Mouse (Mus musculus) right cerebral cortex, postnatal 25 days (tissue): ENCODE measurements around the gene Glmp.
"Not testable (repeated sequence)": the region's sequence is repeated elsewhere in the genome, so short reads cannot be mapped to it uniquely, and the experiment has no call there.

Source experiments
- DNase-seq: peaks from one replicate; pipeline ENCODE4 v3.0.0; 2022

Glmp gene

DNA sequence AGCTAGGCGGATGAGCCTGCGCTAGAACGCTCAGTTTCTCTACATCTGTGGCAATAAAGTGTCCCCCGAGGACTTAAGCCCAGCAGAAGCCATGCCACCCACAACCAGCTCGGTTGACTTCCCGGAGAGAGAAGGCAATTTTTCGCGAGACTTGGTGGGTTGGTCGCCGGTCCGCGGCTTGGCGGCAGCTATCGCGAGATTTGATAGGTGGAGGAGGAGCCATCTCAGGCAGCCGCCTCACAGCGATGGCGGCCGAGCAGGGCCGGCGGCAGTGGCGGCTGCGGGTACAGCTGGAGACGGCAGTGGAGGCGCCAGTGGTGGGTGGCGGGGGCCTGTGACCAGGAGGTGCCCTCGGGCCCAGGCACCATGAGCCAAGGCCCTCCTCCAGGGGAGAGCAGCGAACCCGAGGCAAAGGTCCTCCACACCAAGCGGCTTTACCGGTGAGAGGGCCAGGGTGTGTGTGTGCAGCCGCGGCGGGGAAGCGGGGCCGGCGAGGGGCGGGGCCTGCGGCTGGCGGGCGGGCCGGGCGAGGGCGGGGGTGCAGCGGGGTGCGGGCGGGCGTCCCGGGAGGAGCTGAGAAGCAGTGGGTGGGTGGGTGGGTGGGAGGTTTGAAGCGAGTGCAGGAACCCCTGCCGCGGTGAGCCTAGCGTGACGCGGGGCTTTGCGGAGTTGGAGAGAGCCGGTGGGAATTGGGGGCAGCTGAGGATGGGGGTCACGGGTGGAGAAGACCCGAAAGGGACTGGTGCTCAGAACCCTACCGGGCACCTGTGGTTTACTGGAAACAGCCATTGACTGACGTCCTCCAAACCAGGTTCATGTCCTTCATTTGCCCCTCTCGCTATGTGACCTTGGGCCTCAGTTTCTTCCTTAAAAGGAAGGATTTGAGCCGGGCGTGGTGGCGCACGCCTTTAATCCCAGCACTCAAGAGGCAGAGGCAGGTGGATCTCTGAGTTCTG is 11.5 kb downstream of the Glmp start, which contains the start of the genes Tmem79 and Smg5:
Tmem79 (minus strand) TSS at position 91 of the 956 bp plus-strand sequence.
Smg5 (plus strand) TSS at position 203 of the 956 bp plus-strand sequence.
- DNase-seq, result peak; percentile 97

DNA sequence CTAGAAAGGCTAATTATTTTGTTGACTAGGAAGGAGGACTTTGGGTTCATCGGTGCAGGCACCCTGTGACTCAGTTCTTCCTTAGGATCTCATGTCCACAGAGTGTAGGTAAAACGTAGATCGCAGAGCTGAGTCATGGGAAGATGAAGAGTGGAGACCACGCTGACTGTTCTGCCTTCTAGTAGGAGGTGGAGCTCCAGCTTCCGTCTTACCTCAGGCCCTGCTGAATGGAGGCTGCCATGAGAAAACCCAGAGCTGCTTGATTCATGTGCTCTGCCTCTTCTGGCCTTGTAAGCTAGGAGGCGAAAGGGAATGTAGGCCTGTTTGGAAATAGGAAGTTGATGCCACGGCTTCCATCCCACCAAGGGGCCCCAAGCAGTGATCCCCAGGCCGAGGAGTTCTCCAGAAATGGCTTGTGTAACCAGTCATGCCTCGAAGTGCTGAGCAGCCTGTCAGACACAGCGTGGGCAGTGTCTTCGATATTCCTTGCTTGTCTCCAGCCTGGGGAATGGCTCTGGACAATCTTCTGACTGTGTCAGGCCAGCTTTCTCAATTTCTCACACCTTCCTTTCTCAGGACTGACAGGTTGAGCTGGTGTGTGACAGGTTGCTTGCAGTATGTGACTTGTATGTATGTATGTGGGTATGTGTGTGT is 12.7 kb downstream of the Glmp start:
- DNase-seq, result peak; percentile 25

DNA sequence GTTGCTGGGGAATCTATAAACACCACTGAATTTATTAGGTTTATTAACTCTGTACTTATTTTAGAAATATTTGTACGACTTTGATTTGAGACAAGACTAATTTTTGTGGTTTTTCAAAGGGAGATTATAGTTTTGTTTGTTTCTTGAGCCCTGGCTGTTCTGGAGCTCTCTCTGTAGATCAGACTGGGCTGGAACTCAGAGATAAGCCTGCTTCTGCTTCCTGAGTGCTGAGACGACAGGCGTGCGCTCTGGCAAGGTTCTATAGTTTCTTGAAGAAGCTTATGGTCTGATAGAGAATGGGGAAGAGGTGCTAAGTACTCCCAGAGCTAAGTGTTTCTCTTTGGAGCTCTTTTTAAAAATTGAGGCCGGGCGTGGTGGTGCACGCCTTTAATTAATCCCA is 13.5 kb downstream of the Glmp start:
- no peak for DNase-seq

DNA sequence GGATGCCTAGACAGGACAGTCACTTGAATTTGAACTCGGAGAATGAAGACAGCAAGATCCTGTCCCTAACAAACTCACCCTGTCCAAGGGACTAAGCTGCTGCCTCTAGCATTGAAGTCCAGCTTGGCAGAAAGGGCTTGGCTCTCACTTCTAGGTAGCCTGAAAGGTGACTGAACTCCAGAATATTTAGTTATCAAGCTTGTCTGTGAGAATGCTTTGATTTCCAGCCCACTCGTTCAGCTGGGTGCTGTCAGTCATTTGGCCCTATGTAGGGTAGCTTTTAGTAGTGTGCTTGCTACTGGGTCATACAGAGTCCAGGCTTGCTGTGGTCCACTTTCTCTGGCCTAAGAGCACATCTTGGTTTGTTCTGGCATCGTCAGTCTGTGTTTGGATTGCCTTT is 14.2 kb downstream of the Glmp start:
- no peak for DNase-seq

DNA sequence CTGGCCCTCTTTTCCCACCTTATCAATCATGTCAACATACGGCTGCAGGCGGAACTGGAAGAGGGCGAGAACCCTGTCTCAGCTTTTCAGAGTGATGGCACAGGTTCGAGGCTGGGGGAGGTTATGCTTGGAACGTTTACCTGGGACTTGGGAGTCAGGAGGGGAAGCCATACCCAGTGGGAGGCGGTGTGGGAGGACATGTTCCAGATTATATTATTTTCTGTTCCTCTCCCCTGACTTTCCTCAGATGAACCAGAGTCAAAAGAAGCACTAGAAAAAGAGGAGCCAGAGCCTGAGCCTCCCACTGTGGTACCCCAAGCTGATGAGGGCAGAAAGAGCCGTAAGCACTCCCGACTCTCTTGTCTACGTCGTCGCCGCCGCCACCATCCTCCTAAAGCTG is 25.9 kb downstream of the Glmp start:
- no peak for DNase-seq

DNA sequence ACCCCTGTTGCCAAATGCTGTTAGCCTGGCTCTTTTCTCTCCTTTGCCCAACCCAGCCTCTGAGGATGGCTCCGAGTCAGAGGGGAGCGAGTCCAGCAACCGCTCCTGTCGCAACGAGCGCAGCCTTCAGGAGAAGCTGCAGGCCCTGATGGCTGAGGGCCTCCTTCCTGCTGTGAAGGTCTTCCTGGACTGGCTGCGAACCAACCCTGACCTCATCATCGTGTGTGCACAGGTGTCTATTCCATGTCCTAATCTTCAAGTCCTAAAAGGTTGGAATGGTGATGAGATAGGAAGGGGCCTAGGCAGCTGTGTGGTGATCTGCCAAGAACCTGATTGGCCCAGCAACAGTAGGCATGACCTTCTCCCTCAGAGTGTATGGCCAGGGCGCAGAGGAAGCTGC is 28.1 kb downstream of the Glmp start:
- DNase-seq, result no peak

DNA sequence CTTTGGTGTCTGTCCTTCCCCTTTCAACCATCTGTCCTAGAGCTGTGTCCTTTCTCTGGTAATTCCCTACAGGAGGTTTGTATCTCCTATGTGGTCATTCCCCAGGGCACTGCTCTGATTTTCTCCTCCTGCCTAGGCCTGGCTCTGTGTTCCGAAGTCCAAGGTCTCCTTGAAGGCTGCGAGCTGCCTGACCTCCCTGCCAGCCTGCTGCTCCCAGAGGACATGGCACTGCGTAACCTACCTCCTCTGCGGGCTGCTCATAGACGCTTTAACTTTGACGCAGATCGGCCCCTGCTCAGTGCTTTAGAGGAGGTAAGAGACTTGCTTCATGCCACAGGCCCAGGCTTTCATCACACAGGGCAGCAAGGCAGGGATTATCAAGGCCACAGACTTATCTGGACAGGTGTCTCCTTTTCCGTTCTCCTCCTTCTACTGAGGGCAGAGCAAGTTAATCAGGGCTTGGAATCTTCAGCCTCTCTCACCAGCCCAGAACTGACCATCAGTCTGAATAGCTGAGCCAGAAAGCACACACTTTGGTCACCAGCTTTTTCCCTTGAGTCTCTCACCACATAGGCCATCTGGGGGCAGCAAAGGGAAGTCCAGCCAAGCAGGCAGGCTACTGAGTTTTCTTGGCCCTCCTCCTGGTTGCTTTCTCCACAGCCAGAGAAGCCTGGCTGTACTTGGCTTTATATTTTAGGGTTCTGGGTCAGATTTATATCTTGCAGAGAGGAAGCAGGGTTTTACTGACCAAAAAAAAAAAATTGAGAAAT is 29.8 kb downstream of the Glmp start:
- no peak for DNase-seq

DNA sequence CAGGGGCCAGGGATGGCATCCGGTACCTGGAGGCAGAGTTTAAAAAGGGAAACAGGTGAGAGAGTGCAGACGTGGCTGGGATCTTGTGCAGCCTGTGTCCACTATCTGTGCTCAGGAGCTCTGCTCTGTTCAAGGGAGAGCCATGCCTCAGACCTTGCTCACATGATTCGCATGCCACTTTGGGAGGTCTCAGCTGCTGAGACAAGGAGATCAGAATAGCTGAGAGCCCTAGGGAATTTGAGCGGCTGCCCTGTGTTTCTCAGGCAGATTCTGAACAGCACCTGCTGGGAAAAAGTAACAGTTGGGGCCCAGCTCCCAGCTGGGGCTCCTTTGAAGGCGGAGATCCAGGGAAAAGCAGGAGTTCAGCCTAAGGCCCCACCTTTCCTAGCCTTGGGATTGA is 34.8 kb downstream of the Glmp start:
- no peak for DNase-seq

DNA sequence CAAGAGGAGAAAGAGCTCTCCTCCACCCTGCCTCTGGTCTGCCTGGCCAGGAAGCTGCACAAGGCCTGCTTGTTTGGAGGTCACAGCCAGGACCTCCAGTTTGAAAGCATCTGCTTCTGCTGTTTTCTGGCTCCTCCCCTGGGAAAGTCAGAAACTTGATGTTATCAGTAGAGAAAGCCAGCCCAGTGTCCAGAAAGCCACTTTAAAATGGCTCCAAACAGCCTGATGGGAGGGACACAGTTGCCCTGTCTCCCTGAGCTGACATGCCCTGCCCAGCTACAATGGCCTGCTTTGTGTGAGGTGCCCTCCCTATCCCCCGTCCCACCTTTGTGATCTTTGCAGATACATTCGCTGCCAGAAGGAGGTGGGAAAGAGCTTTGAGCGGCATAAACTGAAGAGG is 35.2 kb downstream of the Glmp start:
- DNase-seq, result no peak

DNA sequence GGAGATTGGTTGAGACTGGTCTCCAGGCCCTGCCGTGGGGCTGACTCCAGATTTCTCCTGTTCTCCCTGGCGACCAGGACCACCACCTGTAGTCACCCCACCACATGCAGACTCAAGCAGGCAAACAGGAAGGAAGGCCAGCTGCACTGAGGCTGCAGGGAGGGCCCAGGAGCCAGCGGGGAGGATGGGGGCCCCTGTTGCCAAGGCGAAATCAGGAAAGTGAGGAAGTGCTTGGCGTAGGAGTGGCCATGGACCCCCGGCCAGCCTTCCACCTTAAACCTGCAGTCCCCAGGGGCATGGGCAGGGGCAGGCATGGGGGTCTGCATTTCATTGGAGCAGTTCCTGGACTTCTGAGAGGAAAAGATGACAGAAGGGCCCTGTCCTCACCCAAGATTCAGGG is 36.3 kb downstream of the Glmp start:
- DNase-seq, result no peak

DNA sequence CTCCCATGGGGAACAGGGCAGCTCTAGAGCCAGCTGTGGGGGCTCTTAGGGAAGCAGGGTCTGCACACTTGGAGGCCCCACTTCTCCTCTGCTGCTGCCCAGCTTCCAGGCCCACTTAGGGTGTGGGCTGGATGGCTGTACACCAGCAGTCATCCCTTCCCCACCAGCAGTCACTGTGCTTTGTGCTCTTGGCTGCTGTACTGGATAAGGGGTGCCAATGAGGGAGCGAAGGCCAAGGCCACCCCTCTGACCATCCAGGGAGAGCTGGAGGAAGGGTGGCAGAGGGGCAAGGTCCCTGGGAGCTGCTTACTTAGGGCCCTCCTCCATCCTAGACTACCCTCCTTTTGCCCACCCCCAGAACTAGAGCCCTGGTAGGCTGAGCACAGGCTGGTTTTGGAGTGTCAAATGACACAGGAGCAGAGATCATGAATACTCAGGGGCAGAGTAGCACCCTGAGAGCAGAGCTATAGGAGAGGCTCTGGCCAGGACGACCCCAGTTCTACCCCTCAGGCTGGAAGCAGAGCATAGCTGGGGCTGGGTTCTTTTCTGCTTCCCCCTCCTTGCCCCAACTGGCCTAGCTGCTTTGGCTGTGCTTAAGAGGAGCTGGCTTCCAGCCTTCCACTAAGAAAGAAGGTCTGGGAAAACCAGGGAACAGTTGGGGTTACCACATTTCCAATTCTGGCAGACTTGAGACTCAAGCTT is 36.9 kb downstream of the Glmp start:
- no peak for DNase-seq

DNA sequence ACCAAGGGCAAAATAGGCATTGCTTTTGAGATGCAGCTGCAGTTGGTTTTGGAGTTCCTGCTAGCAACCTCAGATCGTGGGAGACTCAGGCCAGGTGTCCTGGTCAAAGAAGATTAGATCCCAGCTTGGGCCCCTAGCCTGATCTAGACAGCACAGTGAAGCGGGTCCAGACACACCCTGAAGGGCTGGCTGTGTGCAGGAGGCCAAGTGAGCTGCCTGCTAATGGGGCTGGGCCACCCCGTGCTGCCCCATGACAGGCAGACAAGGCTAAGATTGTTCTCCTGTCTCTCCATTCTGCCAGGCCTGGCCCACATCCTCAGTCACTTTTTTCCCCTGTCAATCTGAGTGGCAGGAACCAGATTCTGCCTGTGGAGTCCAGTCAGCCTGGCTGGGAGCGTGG is 38.9 kb downstream of the Glmp start:
- no peak for DNase-seq

DNA sequence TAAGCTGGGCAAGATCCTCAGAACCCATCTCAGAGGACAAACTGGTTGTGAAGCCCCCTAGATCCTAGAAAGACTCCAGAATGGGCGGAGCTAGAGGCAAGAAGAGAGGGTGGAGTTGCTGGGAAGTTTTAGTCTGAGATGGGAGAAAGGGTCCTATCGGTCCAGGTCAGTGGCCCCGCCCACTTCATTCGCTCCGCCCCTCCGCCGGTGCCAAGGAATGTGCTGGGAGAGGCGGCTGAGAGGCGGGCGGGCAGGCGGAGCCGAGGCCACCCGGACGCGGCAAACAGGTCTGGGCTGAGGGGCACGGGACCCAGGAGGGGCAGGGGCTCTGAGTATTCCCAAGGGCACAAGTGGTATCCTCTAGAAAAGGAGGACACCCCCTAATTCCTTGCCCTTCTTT is 39.5 kb downstream of the Glmp start, which contains the start of gene Paqr6:
Paqr6 (plus strand) TSS at position 248 of the 400 bp plus-strand sequence.
- DNase-seq, result no peak

DNA sequence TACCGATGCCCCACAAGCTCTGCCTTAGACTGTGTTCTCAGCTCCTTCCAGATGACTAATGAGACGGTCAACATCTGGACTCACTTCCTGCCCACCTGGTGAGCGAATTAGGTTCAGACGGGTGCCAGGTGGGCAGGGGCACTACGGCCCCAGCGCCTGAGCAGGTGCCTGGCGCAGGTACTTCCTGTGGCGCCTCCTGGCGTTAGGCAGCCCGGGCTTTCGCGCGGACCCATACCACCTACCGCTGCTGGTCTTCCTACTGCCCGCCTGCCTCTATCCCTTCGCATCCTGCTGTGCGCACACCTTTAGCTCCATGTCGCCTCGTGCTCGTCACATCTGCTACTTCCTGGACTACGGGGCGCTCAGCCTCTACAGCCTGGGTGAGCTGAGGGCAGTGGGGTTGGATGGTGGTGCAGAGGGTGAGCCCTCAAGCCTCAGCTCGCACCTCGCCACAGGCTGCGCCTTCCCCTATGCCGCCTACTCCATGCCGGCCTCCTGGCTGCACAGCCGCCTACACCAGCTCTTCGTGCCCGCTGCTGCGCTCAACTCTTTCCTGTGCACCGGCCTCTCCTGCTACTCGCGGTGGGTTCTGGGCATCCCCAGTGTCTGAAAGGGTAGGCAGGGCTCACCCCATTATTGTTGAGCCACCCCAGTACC is 41.0 kb downstream of the Glmp start:
- DNase-seq, result no peak

DNA sequence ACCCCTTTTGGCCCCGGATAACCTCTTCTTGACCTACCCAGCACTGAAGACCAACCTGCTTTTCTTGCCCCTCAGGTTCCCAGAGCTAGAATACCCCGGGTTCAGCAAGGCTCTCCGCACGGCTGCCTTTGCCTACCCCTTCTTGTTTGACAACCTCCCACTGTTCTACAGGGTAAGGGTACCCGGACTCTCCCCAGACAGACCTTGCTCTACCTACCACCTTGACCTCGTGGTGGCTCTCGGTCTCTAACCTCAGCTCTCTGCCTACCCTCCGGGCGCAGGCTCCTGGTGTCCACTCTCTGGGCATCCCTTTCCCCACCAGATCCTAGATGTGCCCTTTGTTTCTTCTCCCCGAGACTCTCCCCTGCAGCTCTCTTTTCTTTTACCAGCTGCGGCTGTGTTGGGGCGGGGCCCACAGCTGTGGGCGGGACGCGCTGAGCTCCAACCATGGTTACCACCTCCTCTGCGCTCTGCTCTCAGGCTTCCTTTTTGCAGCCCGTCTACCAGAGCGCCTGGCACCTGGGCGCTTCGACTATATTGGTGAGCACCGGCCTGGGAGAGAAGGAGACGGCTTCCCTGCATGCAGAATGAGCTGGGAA is 42.1 kb downstream of the Glmp start:
- DNase-seq, result peak; percentile 68

DNA sequence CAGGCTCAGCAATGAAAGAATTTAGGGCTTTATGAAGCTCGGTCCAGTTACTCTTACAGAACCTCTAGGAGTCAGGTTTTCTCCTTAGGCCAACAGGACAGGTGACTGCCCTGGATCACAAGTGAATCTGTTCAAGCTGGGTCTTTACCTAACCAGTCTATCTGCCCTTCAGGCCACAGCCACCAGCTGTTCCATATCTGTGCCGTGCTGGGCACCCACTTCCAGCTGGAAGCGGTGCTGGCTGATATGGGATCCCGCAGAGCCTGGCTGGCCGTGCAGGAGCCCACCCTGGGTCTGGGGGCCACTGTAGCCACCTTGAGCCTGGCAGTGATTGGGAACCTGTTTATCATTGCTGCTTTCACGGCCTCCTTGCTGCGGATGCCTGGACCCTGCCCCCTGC is 42.7 kb downstream of the Glmp start:
- DNase-seq, result not testable (repeated sequence)

DNA sequence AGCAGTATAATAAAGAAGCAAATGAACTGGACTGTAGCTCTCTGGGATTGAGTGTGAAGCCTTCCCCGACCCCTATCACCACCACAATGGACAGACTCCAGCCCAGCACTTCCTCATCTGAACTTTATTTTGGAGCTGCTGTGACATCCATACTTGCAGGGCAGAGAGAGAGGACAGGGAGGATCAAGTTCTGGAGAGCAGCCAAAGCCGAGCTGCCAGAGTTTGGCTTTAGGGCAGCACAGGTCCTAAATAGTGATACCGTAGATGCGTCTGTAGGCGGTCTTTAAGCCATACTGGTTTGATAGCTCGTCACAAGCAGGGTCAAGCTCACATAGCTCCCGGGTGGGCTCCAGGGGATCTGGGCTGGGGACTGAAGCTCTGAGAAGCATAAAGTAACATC is 43.7 kb downstream of the Glmp start:
- DNase-seq, result not testable (repeated sequence)

DNA sequence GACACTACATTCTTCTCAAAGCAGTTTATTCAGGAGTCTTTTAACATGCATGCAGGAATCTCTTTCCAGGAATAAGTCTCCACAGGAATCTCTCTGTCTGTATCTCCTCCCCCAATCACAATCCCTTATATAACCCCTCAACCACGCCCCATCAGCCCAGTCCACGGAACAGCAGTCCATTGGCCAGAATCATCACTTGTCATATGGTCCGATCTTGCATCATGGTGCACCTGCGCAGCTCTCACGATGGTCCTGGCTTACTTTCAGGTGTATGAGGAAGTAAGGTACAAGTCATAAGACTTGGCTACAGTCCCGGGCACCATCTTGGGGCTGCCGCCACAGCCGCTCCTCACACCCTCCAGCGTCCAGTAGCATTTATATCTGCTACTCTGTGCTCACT is 47.8 kb downstream of the Glmp start, which contains the start of gene Bglap3:
Bglap3 (minus strand) TSS at position 101 of the 400 bp plus-strand sequence.
- not testable (repeated sequence) for DNase-seq

DNA sequence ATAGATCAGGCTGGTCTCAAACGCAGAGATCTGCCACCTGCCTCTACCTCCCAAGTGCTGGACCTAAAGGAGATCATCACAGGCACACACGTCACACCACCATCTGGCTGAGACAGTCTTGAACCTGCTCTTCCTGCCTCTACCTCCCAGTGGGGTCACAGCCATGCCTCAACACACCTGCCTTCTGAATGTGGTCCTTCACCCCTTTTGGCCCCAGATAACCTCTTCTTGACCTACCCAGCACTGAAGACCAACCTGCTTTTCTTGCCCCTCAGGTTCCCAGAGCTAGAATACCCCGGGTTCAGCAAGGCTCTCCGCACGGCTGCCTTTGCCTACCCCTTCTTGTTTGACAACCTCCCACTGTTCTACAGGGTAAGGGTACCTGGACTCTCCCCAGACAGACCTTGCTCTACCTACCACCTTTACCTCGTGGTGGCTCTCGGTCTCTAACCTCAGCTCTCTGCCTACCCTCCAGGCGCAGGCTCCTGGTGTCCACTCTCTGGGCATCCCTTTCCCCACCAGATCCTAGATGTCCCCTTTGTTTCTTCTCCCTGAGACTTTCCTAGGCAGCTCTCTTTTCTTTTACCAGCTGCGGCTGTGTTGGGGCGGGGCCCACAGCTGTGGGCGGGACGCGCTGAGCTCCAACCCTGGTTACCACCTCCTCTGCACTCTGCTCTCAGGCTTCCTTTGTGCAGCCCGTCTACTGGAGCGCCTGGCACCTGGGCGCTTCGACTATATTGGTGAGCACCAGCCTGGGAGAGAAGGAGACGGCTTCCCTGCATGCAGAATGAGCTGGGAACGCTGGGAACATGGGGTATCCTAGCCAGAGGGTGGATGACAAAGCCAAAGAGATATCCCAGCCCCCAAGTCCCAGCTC is 51.2 kb downstream of the Glmp start:
- not testable (repeated sequence) for DNase-seq

DNA sequence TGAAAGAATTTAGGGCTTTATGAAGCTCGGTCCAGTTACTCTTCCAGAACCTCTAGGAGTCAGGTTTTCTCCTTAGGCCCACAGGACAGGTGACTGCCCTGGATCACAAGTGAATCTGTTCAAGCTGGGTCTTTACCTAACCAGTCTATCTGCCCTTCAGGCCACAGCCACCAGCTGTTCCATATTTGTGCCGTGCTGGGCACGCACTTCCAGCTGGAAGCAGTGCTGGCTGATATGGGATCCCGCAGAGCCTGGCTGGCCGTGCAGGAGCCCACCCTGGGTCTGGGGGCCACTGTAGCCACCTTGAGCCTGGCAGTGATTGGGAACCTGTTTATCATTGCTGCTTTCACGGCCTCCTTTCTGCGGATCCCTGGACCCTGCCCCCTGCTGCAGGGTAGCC is 51.8 kb downstream of the Glmp start:
- not testable (repeated sequence) for DNase-seq
